Mouse (Mus musculus): Measurements from ENCODE around the gene Atf7ip. TPM values are rescaled to one million over a fixed set of nuclear protein-coding genes. Genes with fewer than 3 reads are reported as not detected.

Atf7ip gene
- polyA plus RNA-seq, 1 experiment: 11.6 TPM

DNA sequence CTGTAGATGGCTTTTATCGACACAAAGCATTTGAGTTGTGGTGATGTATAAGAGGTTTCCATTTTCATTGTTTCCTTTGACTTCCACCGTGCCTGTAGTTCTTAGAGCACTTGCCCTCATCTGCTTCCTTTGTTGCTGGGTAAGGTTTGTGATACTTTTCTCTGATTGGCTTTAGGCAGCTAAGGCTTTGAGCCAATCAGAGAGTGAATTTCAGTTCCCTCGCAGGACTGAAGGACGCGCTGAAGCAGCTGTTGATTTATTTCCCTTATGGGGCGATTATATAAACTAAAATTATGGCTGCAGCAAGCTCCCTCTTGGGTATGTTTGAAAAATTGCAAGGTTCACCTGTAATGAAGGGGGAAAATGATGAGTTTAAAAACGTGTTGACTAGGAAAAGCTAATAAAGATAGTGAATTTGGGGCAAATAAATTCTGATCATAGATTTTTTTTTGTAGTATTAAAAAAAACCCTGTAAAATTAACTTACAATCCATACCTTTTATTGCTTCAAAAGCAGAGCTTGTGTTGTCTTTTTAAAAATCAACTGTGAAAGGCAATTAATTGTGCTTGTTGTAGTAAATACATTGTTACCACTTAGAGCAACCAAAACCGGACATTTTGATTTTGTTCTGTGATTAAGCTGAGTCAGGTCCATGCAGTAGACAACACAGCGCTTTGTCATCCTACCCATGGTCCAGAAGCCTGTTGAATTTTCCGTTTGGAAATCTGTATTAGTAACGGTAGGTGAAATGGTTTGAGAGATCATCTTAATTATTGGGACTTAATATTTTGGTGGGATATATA, 48.0 kb downstream of the Atf7ip start:
- H3K27me3 ChIP-seq (ENCODE audit: control insufficient read depth, insufficient read depth, insufficient read length): no peaks in the 10 kb centered on the region
- H3K4me3 ChIP-seq: no peak overlapping the region
- no peak overlapping the region for H3K4me2 ChIP-seq (ENCODE audit: low read depth)
- peaks cover 78% of the 10 kb centered on the region for H3K79me2 ChIP-seq (ENCODE audit: control insufficient read depth, insufficient read depth)
- TF ChIP-seq TCF3 (IDR thresholded peaks at IDR 0.05; ENCODE audit: insufficient read length, low read depth) (no peak), MYOD1 (IDR thresholded peaks at IDR 0.05; ENCODE audit: control insufficient read depth in 1 of 3, insufficient read length in 2 of 3, low read depth in 2 of 3) (no peak), POLR2AphosphoS2 (IDR thresholded peaks at IDR 0.05; ENCODE audit: insufficient read length, low read depth) (no peak), MYOG (IDR thresholded peaks at IDR 0.05; ENCODE audit: control insufficient read depth in 1 of 3, insufficient read depth in 1 of 3, insufficient read length in 2 of 3, low read depth in 2 of 3) (no peak), USF1 (IDR thresholded peaks at IDR 0.05; ENCODE audit: low read depth) (no peak)
- no peak overlapping the region for H3ac ChIP-seq (ENCODE audit: control insufficient read depth, insufficient read length)
- no peaks in the 10 kb centered on the region for H3K36me3 ChIP-seq (ENCODE audit: control insufficient read depth, insufficient read depth)

DNA sequence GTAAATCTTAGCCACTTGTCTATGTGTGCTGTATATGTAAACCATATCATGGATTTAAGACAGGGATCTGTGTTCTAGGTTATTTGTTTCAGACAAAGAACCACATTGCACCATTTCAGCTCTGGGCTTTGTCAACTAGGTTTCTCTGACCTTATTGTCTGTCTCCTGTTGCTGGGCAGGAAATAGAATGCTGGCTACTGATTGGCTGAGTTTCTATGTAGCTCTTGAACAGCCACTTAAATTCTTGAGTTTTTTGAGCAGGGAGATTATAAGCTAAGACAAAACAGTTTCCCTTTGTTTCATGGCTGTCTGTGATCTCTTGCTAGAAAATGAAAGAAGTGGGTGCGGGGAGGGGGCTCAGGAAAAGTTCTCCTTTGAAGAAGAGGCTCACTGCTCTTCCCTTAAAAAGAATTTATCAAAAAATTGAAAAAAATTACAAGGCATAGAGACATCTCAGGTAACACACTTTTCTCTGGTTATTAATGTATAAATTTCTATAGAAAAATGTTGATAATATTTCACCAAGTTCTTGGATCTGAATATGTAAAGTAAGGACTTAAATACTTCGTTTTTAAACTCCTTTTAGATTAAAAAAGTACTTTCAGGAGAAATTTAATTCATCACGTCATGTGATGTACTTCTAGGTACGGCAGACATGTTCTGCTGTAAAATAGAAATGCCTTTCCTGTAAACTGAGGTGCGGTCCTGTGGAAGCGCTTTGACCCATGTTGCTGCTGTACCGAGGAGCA, 49.0 kb downstream of the Atf7ip start:
- Histone ChIP-seq H3ac (ENCODE audit: control insufficient read depth, insufficient read length) (no peak overlapping the region), H3K4me3 (no peak overlapping the region), H3K27me3 (ENCODE audit: control insufficient read depth, insufficient read depth, insufficient read length) (no peaks in the 10 kb centered on the region), H3K4me2 (ENCODE audit: low read depth) (no peak overlapping the region), H3K79me2 (ENCODE audit: control insufficient read depth, insufficient read depth) (peaks cover 68% of the 10 kb centered on the region), H3K36me3 (ENCODE audit: control insufficient read depth, insufficient read depth) (no peaks in the 10 kb centered on the region)
- TF ChIP-seq TCF12 (IDR thresholded peaks at IDR 0.05; ENCODE audit: insufficient read depth, poor library complexity, severe bottlenecking): no peak
- no peak for TF ChIP-seq POLR2A (IDR thresholded peaks at IDR 0.05; ENCODE audit: insufficient read length, low read depth)
- TF ChIP-seq E2F4 (IDR thresholded peaks at IDR 0.05; ENCODE audit: insufficient read depth): no peak
- TF ChIP-seq REST (IDR thresholded peaks at IDR 0.05; ENCODE audit: insufficient read depth, insufficient read length): no peak
- no peak for TF ChIP-seq USF1 (IDR thresholded peaks at IDR 0.05; ENCODE audit: low read depth)
- no peak for TF ChIP-seq POLR2AphosphoS2 (IDR thresholded peaks at IDR 0.05; ENCODE audit: insufficient read length, low read depth)
- no peak for TF ChIP-seq CEBPB (IDR thresholded peaks at IDR 0.05; ENCODE audit: insufficient read depth, poor library complexity, severe bottlenecking)
- no peak for TF ChIP-seq MAX (IDR thresholded peaks at IDR 0.05; ENCODE audit: low read depth)
- no peak for TF ChIP-seq MYOD1 (IDR thresholded peaks at IDR 0.05; ENCODE audit: control insufficient read depth in 1 of 3, insufficient read length in 2 of 3, low read depth in 2 of 3)
- TF ChIP-seq MYOG (IDR thresholded peaks at IDR 0.05; ENCODE audit: control insufficient read depth in 1 of 3, insufficient read depth in 1 of 3, insufficient read length in 2 of 3, low read depth in 2 of 3): no peak
- TF ChIP-seq SRF (IDR thresholded peaks at IDR 0.05; ENCODE audit: control insufficient read depth, insufficient read length, low read depth): no peak
- no peak for TF ChIP-seq TCF3 (IDR thresholded peaks at IDR 0.05; ENCODE audit: insufficient read length, low read depth)

DNA sequence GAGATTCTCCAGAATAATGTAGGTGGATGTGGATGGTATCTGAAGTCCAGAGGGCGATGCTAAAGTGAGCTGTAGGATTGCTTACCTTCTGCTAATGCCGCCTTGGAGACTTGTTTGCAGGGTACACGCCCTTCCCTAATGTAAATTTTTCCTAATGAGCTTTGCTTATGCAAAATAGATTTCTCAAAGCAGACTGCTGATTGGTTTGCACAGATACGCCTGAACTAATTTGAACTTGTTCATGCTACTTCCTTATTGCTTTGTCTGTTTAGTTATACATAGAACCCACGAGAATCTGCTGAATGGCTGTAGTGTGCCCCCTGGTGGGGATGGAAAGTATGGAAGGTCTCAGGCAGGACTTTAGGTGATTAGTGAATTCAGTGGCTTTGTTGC, 49.6 kb downstream of the Atf7ip start:
- H3K27me3 ChIP-seq (ENCODE audit: control insufficient read depth, insufficient read depth, insufficient read length): no peaks in the 10 kb centered on the region
- no peak overlapping the region for H3ac ChIP-seq (ENCODE audit: control insufficient read depth, insufficient read length)
- H3K4me3 ChIP-seq: no peak overlapping the region
- H3K79me2 ChIP-seq (ENCODE audit: control insufficient read depth, insufficient read depth): peaks cover 62% of the 10 kb centered on the region
- peaks cover 2% of the 10 kb centered on the region for H3K36me3 ChIP-seq (ENCODE audit: control insufficient read depth, insufficient read depth)
- no peak for TF ChIP-seq E2F4 (IDR thresholded peaks at IDR 0.05; ENCODE audit: insufficient read depth)
- no peak for TF ChIP-seq TCF3 (IDR thresholded peaks at IDR 0.05; ENCODE audit: insufficient read length, low read depth)
- no peak for TF ChIP-seq POLR2A (IDR thresholded peaks at IDR 0.05; ENCODE audit: insufficient read length, low read depth)
- TF ChIP-seq TCF12 (IDR thresholded peaks at IDR 0.05; ENCODE audit: insufficient read depth, poor library complexity, severe bottlenecking): no peak
- TF ChIP-seq MAX (IDR thresholded peaks at IDR 0.05; ENCODE audit: low read depth): no peak
- TF ChIP-seq MYOG (IDR thresholded peaks at IDR 0.05; ENCODE audit: control insufficient read depth in 1 of 3, insufficient read depth in 1 of 3, insufficient read length in 2 of 3, low read depth in 2 of 3): no peak
- no peak for TF ChIP-seq CEBPB (IDR thresholded peaks at IDR 0.05; ENCODE audit: insufficient read depth, poor library complexity, severe bottlenecking)
- no peak for TF ChIP-seq REST (IDR thresholded peaks at IDR 0.05; ENCODE audit: insufficient read depth, insufficient read length)
- no peak for TF ChIP-seq SRF (IDR thresholded peaks at IDR 0.05; ENCODE audit: control insufficient read depth, insufficient read length, low read depth)
- no peak for TF ChIP-seq USF1 (IDR thresholded peaks at IDR 0.05; ENCODE audit: low read depth)
- no peak for TF ChIP-seq POLR2AphosphoS2 (IDR thresholded peaks at IDR 0.05; ENCODE audit: insufficient read length, low read depth)
- TF ChIP-seq MYOD1 (IDR thresholded peaks at IDR 0.05; ENCODE audit: control insufficient read depth in 1 of 3, insufficient read length in 2 of 3, low read depth in 2 of 3): no peak
- H3K4me2 ChIP-seq (ENCODE audit: low read depth): no peak overlapping the region

DNA sequence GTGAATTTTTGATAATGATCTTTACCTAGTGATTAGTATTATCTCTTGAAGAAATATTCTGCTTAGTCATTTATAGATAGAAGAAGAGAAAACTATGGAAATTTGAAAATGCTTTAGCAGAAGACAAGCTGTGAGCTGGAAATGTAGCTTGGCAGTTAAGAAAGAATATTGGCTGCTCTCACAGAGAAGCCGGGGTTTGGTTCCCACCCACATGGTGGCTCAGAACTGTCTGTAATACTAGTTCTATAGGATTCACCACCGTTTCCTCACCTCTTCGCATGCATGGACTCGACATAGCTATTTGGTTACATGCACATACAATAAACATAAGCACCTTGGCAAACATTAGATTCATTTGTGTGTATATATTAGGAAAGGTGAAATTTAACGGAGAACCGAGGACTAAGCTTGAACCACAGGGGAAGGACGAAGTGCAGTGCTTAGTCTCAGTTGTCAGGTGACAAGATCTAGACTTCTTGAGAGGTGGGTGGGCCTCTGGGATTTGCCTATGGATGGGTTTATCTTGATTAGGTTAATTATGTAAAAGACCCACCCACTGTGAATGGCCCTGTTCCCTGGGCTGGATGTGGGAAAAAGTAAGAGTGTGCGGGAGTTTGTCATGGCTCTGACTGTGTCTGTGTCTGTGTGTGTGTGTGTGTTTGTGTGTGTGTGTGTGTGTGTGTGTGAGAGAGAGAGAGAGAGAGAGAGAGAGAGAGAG, 52.5 kb downstream of the Atf7ip start:
- peaks cover 20% of the 10 kb centered on the region for H3K36me3 ChIP-seq (ENCODE audit: control insufficient read depth, insufficient read depth)
- H3ac ChIP-seq (ENCODE audit: control insufficient read depth, insufficient read length): no peak overlapping the region
- TF ChIP-seq REST (IDR thresholded peaks at IDR 0.05; ENCODE audit: insufficient read depth, insufficient read length) (no peak), TCF12 (IDR thresholded peaks at IDR 0.05; ENCODE audit: insufficient read depth, poor library complexity, severe bottlenecking) (no peak)
- no peak overlapping the region for H3K4me2 ChIP-seq (ENCODE audit: low read depth)
- H3K27me3 ChIP-seq (ENCODE audit: control insufficient read depth, insufficient read depth, insufficient read length): no peaks in the 10 kb centered on the region
- no peak overlapping the region for H3K4me3 ChIP-seq
- peaks cover 37% of the 10 kb centered on the region for H3K79me2 ChIP-seq (ENCODE audit: control insufficient read depth, insufficient read depth)
